Mouse (Mus musculus): ENCODE measurements around the gene Mif.
"Not testable (repeated sequence)": the region's sequence is repeated elsewhere in the genome, so short reads cannot be mapped to it uniquely, and the experiment has no call there.

Mif gene

GRCm38 (mm10) chr10:75873543-75874170 is 13.6 kb upstream of the Mif start:
- in situ Hi-C loops (cut with MboI; ENCODE audit: low sequenced_read_pairs) = no loop called here

DNA sequence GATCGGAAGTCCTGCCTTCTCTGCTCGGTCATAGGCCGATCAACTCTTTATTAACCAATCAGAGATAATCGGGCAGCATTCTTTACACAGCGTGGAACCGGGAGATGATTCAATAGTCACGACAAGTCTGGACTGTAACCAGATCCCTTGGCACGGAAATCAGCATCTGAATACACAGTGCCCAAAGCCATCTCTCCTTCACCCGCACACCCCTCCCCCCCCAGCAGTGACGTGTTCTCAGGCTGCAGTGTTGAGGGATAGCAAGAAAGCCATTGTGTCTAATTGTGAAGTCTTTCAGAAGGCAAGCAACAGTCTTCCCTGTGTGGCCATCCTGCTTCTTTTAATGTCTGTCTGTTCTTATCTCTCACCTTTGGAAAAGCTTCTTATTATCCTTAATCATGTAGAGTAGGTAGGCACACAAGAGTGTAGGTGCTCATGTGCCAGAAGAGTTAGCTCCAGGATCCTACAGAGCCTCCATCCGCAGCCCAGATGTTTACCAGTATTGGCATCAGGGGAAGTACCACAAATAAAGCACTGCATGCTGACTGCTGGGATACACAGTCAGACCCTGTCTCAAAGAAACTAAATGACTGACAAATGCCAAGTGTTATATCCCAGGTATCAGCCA is 13.0 kb upstream of the Mif start:
- in situ Hi-C loops (cut with MboI; ENCODE audit: low sequenced_read_pairs) = no loop called here

GRCm38 (mm10) chr10:75872025-75872914 is 12.2 kb upstream of the Mif start:
- in situ Hi-C loops (cut with MboI; ENCODE audit: low sequenced_read_pairs) = no loop called here

DNA sequence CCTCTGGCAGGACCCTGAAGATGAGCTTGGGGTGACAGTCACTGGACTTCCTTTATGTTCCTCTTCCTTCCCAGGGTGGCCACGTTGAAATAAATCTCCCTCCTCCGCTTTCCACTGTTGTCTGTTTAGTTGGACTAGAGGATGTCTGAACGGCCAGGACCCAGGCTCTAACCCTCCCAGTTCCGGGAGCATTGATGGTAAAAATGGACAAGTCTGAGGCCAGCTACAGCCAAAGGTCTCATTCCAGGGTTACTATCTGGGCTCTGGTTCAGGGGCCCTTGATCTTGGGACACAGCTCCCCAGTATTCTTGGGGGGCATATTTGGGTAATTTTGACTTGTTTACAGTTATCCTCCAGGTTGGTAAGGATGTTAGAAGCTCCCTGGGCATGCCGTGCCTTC is 1.5 kb upstream of the Mif start:
- in situ Hi-C loops (cut with MboI; ENCODE audit: low sequenced_read_pairs) = no loop called here

- in situ Hi-C loops (cut with MboI; ENCODE audit: low sequenced_read_pairs) = no loop called here
Observed at GRCm38 (mm10) chr10:75860746-75861145, 706 bp upstream of the Mif start.

DNA sequence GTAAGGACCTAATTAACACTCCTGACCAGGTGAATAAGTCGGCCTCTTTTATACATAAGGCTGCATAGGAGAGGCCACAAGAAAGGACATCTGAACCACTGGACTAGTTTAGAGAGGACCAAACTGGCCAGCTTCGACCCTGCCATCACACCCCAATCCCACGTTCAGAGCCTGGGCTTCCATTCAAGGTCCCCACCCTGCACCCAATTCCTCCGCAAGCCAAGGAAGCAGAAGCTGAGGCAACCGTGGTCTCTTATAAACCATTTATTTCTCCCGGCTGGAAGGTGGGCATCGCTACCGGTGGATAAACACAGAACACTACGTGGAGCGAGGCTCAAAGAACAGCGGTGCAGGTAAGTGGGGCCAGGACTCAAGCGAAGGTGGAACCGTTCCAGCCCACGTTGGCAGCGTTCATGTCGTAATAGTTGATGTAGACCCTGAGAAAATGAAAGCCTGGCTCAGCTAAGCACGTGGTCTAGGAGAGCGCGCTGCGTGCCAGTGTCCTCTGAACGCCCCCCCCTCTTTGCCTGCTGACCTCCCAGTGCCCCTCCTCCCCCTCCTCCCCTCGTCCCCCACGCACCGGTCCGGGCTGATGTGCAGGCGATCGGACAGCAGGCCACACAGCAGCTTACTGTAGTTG is 813 bp downstream of the Mif start:
- in situ Hi-C loops (cut with MboI; ENCODE audit: low sequenced_read_pairs) = no loop called here

GRCm38 (mm10) chr10:75857598-75857997 is 2.4 kb downstream of the Mif start:
- in situ Hi-C loops (cut with MboI; ENCODE audit: low sequenced_read_pairs) = no loop called here

DNA sequence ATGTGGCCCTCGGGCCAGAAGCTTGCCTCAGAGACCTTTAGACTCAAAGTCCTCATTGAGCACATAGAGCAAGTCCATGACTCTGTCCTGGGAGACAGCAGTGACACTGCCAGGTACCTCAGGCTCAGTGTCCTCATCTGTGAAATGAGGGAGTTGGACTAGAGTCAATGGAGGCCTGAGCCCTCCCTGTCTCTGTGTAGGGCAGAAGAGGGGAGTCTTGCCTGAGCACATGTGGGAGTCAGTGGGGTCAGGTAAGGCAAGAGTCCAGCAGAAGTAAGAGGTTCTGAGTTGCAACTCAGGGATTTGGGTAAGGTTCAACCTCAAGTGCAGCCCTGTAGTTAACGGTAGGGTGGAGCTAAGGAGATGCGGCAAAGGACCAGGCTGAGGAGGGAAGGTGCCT is 3.1 kb downstream of the Mif start:
- in situ Hi-C loops (cut with MboI; ENCODE audit: low sequenced_read_pairs) = no loop called here

DNA sequence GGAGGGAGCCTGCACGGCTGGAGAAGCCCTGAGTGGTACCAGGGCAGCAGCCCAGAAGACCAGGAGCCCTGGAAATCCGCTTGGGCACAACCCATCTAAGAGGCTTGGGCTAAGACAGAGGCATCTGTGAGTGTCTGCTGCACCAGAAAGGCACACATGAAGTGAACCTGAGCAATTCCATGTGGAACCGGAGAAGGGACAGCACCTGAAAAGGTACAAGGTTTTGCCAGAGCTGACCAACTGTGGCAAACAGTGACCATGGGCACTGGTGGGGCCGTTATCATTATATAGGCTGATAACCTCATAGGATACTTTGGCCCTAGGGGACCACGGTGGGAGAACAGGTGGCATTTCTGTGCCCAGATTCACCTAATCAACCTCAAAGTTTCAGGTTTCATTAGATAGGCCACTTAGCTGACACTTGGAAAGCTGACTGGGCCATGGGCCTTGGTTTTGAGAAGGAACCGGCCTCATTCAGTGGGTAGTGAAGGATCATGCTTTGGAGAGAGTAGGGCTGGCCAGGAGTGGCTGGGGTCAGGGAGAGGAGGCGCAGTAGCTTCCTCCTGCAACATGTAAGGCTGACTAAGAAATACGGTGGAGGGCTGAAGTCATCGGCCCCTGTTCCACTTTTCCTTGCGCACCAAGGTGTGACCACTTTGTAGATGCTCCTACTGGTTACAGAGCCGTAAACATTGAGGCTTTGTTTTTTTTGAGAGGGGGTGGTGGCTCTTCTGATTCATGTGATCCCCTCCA is 3.7 kb downstream of the Mif start:
- in situ Hi-C loops (cut with MboI; ENCODE audit: low sequenced_read_pairs) = no loop called here

GRCm38 (mm10) chr10:75855416-75855981 is 4.5 kb downstream of the Mif start:
- in situ Hi-C loops (cut with MboI; ENCODE audit: low sequenced_read_pairs) = no loop called here

- in situ Hi-C loops (cut with MboI; ENCODE audit: low sequenced_read_pairs) = no loop called here
Observed at GRCm38 (mm10) chr10:75854791-75855190, 5.2 kb downstream of the Mif start.

GRCm38 (mm10) chr10:75854096-75854495 is 5.9 kb downstream of the Mif start:
- in situ Hi-C loops (cut with MboI; ENCODE audit: low sequenced_read_pairs) = no loop called here

- in situ Hi-C loops (cut with MboI; ENCODE audit: low sequenced_read_pairs) = no loop called here
Observed at GRCm38 (mm10) chr10:75853452-75853851, 6.6 kb downstream of the Mif start.

DNA sequence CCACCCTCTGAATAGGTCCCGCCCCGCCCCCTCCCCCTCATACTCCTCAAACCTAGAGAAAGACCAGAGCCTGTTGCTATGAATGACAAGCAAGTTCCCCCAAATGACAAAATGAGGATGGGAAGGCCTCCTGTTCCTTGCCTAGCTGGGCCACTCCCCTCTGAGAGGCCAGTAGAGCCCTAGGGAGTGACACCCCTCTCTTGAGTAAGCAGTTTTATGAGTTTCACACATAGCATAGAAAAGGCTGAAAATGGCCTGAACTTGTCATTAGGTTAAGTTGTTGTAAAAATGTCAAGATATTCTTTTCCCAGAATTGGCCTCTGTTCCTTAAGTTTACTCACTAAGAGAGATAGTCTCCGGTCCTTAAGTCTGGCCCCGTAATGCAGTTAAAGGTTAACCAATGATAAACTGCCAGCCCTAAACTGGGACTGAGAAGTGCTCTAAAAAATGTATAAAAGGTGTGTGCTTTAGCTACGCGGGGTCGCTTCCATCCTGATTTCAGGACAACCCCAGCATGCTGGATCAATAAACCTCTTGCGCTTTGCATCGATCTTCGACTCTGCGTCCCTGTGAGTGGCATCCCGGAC is 7.4 kb downstream of the Mif start:
- in situ Hi-C loops (cut with MboI; ENCODE audit: low sequenced_read_pairs) = no loop called here

DNA sequence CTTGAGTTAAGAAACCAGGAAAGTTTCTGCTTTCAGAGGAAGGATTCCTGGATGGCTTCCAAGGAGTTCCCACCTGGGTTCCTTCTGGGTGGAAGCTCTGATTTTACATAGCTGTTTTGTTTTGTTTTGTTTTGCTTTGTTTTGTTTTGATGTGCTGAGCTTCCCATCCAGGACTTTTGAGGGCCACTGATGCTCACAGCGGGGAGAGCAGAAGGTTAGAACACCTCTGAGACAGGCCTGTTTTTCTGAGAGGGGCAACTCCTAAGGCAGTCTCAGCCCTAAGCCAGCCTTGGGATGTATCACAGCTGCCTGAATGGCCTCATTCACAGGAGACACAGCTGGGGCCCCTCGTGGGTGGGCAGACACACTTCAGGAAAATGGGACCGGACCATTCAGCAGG is 8.4 kb downstream of the Mif start:
- in situ Hi-C loops (cut with MboI; ENCODE audit: low sequenced_read_pairs) = no loop called here

DNA sequence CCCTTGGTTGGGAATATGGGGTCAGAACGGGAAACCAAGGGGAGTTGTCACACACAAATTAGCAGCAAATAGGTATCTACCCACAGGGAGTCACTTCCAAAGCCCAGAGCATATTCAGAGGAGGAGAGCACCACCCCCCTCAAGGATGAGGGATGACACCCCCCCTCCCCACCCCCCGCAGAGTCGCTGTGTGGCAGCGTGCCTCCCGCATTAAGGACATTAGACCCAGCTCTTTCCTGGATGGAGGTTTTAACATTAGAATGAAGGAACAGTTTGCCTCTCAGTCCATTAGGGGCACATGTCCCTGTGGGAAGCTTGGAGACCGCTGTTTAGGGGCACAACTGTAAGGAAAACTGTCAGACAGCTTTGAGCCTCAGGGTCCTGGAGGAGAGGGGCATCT is 9.0 kb downstream of the Mif start:
- in situ Hi-C loops (cut with MboI; ENCODE audit: low sequenced_read_pairs) = no loop called here

GRCm38 (mm10) chr10:75848382-75848781 is 11.7 kb downstream of the Mif start:
- in situ Hi-C loops (cut with MboI; ENCODE audit: low sequenced_read_pairs) = no loop called here

DNA sequence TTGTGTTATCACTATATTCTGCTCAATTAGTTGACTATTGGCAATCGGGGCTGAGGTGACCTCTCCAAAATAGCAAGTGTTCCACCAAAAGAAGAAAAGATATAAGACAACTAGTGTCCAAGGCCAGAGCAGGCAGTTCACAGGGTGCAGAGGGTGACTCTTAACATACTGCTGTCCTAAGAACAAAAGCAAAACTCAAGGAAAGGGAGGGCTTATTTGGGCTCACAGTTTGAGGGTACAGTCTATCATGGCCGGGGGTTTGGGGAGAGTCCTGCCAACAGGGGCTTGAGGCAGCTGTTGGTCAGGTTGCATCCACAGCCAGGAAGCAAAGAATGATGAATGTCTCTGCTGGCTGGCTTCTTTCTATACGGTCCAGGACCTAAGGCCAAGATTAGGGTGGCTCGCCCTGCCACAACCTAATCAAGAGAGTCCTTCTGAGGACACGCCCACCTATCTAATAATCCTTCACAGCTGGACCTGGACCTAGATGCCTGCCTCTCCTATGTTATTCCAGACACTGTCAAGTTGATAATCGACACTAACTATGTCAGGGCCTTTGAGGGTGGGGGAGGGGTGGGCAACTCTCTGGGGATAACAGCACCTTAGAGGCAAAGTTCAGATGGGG is 14.6 kb downstream of the Mif start:
- in situ Hi-C loops (cut with MboI; ENCODE audit: low sequenced_read_pairs) = no loop called here

- in situ Hi-C loops (cut with MboI; ENCODE audit: low sequenced_read_pairs) = no loop called here
Observed at GRCm38 (mm10) chr10:75844800-75845199, 15.2 kb downstream of the Mif start.

- in situ Hi-C loops (cut with MboI; ENCODE audit: low sequenced_read_pairs) = not testable (repeated sequence)
Observed at GRCm38 (mm10) chr10:75843898-75844297, 16.1 kb downstream of the Mif start.
